Mouse (Mus musculus) G1E (cell line): ENCODE measurements around the gene Nrl.

Experiments used
- CTCF ChIP-seq: IDR thresholded peaks from 2 replicates; pipeline ENCODE4 v1.5.1; 2012; ENCODE audit warnings: low read depth, low read length, inconsistent platforms, mixed read lengths
- GATA1 ChIP-seq: IDR thresholded peaks from 2 replicates; pipeline ENCODE4 v1.6.1; 2012; ENCODE audit warnings: borderline replicate concordance, low read length, inconsistent platforms, mixed read lengths

DNA sequence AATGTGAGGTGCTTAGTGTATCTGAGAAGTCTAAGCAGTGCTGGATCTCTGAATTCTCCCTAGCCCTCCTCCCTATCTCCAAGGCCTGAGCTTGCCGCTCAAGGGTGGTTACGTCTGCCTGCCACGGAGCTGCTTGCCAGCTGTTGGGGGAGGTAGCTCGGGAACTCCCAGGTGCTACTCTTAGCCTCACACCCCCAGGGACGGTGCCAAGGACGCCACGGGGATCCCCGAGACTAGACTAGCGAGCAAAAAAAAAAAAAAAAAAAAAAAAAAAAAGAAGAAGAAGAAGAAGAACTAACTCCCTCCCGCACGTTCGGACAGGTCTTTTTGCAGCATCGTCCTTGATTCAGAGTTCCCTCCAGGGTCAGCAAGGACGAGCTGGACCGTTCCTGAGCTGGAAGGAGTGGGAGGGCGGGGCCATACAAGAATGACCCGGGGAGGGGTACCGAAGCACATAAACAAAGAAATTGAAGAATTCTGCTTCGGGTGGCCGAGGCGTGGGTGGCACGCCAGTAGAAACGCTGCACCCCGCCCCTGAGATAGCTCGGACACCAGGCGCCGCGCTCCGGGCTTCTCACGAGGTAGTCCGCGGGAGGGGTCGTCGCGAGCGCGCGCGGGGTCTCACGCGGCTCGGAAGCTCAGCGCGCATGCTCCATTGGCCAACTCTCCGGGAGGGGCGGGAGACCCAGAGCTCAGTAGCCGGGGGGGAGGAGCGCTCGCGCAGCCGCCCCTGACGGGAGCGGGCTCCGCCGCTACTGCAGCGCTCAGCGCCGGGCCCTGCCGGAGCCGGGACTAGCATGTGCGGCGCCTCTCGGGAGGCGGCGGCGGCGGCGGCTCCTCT lies 34.2 kb downstream of the Nrl start, which contains the start of gene Carmil3:
- TF ChIP-seq CTCF (no peak), GATA1 (no peak)
